Mouse (Mus musculus) yolk sac, embryonic 10.5 days (tissue): ENCODE measurements around the gene Gkap1.

Experiments
- DNase-seq: peaks from one replicate; pipeline ENCODE4 v3.0.0-alpha.2; 2017; ENCODE audit warnings: low spot score

Gkap1 gene

GRCm38 (mm10) chr13:58275599-58275998 is at the start of gene Gkap1:
TSS of gene Gkap1 (minus strand) at chr13:58275699.
- no peak for DNase-seq

- DNase-seq: no peak
Observed at GRCm38 (mm10) chr13:58317768-58318167, 42.3 kb upstream of the Gkap1 start.

GRCm38 (mm10) chr13:58314991-58315390 is 39.5 kb upstream of the Gkap1 start:
- no peak for DNase-seq

- no peak for DNase-seq
Observed at GRCm38 (mm10) chr13:58313758-58314157, 38.3 kb upstream of the Gkap1 start.

DNA sequence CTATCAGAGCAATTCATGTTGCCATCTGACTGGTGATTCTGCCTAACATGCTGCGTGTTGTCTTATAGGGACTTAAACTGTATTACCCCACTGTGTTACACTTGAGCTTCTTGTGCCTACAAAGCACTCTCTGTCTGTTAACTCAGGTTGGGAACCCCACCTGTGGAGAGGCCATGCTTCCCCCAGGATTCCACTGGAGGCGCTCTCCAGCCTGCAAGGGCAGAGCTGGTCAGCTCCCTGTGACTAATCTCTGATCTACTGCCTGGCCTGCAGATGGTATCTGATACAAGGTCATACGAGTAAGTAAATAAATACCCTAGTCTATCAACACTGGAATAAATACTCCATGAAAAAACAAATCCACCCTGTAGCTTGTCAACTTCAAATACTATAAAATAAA is 35.9 kb upstream of the Gkap1 start:
- DNase-seq: no peak

- no peak for DNase-seq
Observed at GRCm38 (mm10) chr13:58309499-58309898, 34.0 kb upstream of the Gkap1 start.

DNA sequence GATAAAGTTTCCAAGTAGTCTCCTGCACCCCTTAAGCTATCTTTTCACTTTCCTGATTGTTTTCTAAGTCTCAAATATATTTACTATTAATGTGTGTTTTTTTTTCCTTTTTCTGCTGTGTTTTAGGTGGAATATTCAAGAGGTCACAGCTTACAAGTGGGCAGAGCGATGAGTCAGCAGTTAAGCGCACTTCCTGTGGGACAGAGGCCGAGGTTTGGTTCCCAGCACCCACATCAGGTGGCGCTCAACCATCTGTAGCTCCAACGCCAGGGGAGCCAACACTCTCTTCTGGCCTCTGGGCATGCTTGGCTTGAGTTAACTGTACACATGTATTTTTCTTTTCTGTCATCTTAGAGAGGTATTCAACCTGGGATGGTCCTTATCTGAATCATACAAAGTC is 32.0 kb upstream of the Gkap1 start:
- no peak for DNase-seq

DNA sequence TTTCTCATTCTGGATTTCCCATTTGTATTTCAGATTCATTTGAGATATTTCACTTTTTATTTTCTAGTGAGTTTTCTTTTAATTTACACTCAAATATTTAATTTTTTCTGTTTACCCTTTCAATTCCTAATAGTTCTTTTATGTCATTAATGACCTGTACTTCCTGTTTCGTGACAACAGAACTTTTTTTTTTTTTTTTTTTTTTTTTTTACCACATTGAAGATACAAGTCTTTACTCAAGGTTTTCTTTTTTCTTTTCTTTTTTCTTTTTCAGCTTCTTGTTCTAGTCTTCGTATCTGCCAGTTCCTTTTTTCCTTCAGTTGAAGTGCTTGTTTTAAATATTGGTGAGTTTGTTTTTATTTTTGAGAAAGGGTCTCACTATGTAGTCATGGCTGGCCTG is 29.7 kb upstream of the Gkap1 start:
- DNase-seq: no peak

DNA sequence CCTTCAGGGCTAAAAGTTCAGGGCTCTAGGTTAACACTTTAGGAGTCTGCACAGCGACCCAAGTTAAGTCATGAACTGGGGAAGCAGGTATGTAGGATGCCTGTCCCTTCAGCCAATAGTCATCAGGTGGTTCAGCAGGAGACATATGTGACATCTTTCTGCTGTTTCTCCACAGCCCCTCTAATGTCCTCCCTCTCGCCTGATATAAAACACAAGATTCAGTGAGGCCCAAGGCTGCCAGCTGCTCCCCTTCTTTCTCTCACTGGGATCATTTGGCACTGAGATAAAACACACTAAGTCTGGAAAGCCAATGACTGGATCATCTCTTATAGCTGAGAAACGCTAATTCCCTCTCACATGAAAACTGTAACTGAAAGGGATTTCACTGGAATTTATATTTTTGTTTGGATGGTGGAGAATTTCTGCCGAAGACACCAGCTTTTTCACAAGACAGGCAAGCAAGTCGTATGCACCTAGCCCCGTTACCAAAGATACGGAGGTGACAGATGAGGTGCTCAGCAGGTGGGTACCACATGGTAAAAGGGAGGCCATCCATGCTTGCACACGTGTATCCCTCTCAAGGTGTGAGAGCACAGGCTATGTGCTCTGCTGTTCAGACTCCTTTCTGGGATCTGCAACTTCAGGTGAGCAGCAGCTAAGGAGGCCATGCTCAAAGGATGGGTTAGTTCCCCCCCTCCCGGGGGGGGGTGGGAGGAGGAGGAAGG is 27.1 kb upstream of the Gkap1 start:
- no peak for DNase-seq

DNA sequence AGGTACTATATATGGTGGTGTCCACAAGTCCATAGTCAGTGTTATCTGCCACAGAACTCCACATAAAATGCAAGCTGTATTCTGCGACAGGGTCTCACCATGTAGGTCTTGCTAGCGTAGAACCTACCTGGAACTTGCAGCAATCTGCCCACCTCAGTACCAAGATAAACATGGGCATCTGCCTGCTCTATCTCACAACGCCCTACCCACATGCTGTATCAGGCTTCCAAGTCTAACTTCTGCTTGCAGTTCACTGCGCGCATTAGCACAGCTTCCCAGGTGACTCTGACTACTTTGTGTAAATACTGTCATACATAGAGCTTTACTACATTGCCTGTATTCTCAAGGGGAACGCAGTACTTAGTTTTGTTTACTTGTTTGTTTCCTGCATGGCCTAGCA is 26.5 kb upstream of the Gkap1 start:
- DNase-seq: no peak

DNA sequence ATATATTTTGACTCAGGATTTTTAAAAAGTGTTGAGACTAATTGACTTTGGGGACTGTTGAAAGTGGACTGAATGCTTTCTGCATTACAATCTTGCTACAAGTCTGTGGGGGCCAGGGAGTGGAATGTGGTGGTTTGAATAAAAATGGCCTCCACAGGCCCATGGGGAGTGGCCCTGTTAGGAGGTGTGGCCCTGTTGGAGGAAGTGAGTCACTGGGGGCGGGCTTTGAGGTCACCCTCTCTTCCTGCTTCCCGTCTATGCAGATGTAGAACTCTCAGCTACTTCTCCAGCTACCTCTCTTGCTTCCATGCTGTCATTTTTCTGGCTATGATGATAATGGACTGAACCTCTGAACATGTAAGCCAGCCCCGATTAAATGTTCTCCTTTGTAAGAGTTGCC is 23.3 kb upstream of the Gkap1 start:
- DNase-seq: no peak

GRCm38 (mm10) chr13:58295582-58295981 is 20.1 kb upstream of the Gkap1 start:
- no peak for DNase-seq

DNA sequence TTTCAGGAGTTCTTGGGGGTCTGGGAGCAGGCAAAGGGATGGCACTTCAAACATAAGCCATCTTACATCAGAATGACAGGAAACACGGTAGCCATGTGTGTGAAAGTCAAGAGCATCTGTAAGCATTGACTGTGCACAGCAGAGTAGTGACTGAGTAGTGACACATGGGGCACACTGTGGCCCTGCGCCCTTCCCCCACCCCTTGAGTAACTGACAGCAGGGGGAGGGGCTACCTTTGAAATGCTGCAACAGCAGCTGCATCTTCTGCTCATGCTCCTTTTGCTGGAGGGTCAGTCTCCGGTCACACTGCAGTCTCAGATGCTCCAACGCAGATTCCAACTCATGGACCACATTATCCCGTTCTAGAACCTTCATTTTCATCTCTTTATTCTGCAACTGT is 17.3 kb upstream of the Gkap1 start:
- no peak for DNase-seq

DNA sequence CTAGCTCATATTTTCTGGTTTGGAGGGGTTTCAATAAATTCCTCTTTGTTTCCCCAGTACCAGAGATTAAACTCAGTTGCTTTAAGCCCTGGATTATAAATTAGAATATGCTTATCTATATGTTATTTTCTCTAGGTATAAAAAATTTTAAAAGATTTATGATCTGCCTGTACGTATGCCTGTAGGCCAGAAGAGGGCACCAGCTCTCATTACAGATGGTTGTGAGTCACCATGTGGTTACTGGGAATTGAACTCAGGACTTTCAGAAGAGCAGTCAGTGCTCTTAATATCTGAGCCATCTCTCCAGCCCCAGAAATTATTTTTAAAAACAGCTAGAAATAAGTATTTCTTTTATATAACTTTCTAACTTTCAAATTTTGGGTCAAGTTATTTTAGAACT is 13.8 kb upstream of the Gkap1 start:
- DNase-seq: no peak

DNA sequence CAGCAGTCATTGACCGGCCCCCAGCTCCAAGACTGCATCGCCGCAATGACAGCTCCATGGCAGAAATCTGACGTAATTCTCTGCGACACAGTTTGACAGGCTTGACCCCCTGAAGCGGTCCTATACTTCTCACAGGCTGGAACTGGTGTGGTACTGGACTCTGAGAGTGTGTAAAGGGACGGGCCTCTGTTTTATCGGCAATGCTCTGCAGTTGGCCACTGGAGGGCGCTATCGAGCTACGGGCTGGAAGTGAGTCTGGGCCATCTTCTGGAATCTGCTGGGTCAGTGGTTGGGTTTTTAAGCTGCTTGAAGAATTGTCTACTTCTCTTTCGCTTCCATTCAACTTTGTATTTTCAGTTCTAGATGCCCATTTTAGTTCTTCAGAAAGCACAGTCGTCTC is 12.3 kb upstream of the Gkap1 start:
- peak; percentile 72 for DNase-seq

DNA sequence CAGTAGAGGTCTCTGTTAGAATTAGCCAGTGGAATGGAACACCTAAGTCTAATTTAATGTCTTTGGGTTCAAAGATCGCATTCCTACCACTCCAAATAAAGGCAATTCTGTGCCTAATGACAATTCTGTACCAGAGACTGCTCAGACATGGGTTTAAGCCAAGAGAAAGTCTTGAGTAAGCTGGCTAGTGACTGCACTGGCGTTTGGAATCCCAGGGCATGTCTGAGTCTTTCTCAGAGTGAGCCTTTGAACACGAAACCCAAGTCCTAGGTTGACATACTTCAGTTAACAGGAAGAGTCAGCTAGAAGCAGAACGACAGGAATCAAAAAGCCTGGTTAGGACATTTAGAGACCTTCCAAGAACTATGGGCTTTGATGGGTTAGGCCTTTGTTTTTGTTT is 8.0 kb upstream of the Gkap1 start:
- DNase-seq: no peak

GRCm38 (mm10) chr13:58281936-58282335 is 6.4 kb upstream of the Gkap1 start:
- DNase-seq: no peak

- no peak for DNase-seq
Observed at GRCm38 (mm10) chr13:58280528-58280927, 5.0 kb upstream of the Gkap1 start.

DNA sequence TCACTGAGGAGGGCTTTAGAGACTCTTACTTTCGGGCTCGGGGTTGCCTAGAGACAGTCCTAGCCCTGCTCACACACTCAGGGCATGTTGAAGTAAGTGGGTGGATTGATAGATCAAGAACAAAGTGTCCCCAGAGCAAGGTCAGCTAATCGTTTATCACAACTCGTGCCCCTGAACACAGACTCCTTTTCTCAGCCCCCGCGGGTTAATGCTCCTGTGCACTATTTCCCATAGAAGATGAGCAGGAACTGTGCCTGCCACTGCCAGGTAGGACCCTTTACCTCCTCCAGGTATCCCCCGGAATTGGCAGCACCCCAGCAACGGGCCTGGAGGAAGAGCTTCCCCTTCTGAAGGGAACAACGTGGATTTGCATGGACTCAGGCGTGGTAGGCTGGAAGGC is 757 bp upstream of the Gkap1 start:
- no peak for DNase-seq

DNA sequence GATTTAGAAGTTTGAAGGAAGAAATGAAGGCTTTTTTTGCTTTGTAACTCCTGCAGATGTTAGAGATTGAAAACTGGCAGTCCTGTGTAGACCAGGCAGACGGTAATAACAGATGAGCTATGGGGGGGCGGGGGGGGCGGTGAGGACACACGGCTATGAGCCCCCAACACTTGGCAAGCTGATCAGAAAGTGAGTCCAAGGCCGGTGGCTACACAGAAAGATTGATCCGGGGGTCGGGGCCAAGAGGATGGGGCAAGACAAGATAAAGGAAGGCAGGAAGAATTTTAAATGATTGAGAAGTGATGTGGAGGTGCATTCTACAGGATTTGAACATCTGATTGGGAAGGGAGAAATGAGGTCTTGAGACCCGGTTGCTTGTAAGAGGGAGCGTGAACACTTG is 423 bp downstream of the Gkap1 start:
- no peak for DNase-seq

DNA sequence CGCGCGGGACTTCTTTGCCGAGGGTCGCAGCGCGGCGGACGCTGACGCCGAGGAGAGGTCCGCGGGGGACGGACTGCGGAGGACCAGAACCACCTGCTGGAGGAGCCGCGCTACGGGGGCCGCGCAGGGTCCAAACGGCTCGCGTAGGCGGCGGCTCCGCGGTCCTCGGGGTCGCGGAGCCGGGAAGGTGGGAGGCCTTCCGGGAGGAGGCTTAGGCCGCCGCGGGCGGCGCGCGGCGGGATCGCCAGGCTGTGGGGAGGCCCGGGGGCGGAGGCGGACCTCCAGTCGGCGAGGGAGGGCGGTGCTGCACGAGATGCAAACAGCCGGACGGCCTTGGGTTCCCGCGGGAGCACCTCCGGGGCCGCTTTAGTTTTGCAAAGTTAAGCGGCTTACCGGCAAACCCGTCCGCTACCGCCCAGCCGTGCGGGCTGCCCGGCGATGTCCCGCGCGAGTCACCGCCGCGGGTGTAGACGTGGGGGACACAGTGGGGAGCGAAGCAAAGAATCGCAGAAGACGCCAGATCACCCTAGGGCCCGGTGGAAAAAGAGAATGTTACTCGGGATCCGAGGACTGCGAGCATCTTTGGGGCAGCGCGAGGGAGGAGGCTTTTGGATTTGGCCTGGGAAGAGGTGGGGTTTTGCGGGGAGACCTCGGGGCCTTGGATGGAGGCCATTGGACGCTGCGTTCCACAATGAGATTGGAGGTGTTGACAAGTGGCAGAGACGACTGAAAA is 1.1 kb downstream of the Gkap1 start:
- DNase-seq: peak; percentile 88

DNA sequence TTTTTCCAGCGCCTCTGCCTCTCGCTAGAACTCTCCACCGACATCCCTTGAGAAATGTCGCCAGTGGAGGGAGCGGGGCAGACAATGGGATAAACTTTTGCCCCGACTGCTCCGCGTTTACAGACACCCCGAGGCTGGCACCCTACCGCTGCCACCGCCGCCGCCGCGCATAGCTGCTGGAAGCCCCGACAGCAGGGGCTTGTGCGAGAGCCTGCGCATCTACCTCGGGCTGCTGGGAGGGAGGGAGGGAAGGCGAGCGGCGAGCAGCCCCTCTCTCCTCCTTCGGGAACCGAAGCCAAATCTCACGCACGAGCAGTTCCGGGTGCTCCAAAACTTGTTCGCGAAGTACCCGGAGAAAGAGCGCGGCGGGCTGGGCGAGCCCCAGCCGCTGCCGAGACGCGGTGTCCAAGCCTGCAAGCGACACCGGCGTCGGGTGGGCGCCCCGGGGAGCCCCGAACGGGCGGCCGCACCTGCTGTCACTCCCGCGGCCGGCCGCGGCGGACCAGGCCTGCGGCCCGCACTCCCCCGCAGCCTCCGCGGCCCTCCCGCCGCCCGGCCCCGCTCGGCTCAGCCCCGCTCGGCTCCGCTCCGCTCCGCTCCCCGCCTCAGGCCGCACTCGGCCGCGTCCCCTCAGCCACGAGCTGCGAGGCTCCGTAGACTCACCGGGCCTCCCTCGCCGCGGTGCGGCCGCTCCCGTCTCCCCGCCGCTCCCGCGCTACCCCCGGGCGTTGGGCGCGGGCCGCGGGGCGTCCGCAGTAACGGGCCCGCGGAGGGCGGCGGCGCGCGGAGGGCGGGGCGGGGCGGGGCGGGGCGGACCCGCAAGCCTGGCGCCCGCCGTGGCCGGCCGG is 1.9 kb downstream of the Gkap1 start:
- peak; percentile 66 for DNase-seq

DNA sequence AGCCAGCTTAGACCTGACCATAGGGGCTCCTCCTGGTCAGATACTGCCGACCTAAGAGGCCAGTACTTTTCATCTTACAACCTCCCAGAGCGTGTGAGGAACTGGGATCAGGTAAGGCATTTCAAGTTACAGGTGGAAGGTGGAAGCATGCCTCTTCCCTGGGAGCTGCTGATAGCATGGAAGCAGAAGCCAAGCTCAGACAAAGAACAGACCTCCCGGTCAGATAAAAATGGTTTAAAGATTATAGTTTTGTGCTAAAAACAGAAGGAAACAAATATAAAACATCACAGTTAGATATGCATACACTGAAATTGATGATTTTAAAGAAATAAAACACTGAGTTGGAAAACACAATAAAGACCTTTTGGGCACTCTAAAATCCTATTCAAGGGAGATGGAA is 8.6 kb downstream of the Gkap1 start:
- no peak for DNase-seq
